Mouse (Mus musculus): ENCODE data around the gene Polr2c. TPM values are rescaled to one million over a fixed set of nuclear protein-coding genes. Genes with fewer than 3 reads are reported as not detected.

Gene Polr2c
- polyA plus RNA-seq, 1 experiment from 2014 or later, result 135 TPM

DNA sequence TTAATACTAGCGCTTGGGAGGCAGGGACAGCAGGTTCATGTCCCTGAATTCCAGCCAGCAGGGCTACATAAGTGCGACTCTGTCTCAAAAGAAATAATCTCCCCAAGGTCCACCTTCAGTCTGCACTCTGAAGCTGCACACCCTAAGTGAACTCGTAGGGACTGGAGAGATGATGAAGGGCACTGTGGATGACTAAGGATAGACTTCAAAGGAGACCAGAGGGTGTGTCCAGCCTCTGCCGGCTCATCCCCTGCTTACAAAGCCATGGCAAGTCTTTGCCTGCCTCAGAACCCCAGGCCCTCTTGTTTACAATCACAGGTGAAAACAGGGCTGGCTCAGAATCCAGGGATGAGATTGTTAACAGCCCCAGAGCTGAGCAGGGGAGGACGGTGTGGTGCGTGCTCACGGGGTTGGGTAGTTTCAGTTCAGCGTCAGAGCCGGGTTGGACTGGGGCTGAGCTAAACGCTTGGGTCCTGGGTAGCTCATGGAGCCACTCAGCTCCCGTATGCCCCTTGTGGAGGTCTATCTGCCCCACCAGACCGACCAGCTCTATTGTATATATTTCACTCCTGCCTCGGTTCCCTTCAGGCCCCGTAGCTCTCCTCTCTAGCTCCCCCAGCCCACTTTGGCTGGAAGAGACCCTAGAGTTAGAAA, 31.3 kb downstream of the Polr2c start:
- H3K4me3 ChIP-seq (replicated peaks), result no peak overlapping the region
- ATAC-seq (ENCODE audit: insufficient number of reproducible peaks, low FRiP score, low TSS enrichment, low read depth), result peak; percentile 34; the same call in 1 of the 2 replicates
- H3K4me1 ChIP-seq, result no peaks in the 10 kb centered on the region
- WGBS, result 29% methylated on average over 14 of the region's 14 CpGs
- peak overlapping the region; percentile 19; the same call in 1 of the 2 replicates for H3K4me2 ChIP-seq (replicated peaks)
- H3K36me3 ChIP-seq, result no peaks in the 10 kb centered on the region
- no peak overlapping the region for H3K9ac ChIP-seq
- H3K9me3 ChIP-seq (replicated peaks), result no peaks in the 10 kb centered on the region
- H3K27me3 ChIP-seq, result no peaks in the 10 kb centered on the region
- no peak overlapping the region for H3K27ac ChIP-seq (replicated peaks)

DNA sequence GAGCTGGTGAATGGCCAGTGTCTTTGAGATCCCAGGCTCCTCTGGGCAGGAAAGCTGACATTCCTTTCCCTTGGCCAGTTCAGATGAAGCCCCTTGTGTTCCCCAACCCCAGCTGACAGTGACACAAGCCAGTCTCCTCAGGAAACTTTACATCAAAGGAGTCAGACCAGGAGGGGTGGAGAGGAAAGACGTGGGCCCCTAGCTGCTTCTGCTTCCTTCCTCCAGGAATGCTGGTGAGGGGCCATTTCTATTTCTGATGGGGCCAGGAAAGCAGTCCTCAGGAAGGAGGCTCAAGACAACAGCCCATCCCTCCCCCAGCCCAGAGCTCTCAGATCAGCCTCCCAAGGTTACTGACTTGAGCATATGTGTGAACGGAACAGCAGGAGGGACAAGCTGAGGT, 35.7 kb downstream of the Polr2c start:
- no peak overlapping the region for H3K9ac ChIP-seq
- H3K4me2 ChIP-seq (replicated peaks), result no peak overlapping the region
- no peaks in the 10 kb centered on the region for H3K9me3 ChIP-seq (replicated peaks)
- H3K4me3 ChIP-seq (replicated peaks), result no peak overlapping the region
- ATAC-seq (ENCODE audit: insufficient number of reproducible peaks, low FRiP score, low TSS enrichment, low read depth), result no peak
- WGBS, result 37% methylated on average over 2 of the region's 2 CpGs
- no peaks in the 10 kb centered on the region for H3K27me3 ChIP-seq
- H3K4me1 ChIP-seq, result 0 out of 2 replicates have a peak, but pooled peaks cover 4% of the 10 kb centered on the region
- H3K36me3 ChIP-seq, result no peaks in the 10 kb centered on the region
- no peak overlapping the region for H3K27ac ChIP-seq (replicated peaks)

DNA sequence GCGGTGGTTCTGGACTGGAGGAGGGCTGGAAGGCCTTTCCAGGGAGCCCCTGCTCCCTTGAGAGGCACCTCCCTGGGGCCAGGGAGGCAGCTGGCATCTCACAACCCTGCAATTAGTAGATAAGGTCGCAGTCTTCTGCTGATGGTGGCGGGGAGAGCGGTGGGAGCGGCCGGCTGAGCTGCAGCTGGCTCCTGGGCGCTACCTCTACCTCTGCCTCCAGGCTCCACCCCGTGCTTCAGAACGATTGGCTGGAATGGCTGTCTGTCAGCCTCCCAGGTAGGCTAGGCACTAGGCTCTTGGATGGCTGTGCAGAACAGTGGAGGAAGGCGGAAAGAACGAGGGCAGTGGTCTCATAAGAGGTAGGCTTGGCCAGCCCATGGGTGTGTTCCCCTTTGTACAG, 42.0 kb downstream of the Polr2c start:
- H3K27me3 ChIP-seq, result no peaks in the 10 kb centered on the region
- 0 out of 2 replicates have a peak, but pooled peaks have one; percentile 8 for ATAC-seq (ENCODE audit: insufficient number of reproducible peaks, low FRiP score, low TSS enrichment, low read depth)

DNA sequence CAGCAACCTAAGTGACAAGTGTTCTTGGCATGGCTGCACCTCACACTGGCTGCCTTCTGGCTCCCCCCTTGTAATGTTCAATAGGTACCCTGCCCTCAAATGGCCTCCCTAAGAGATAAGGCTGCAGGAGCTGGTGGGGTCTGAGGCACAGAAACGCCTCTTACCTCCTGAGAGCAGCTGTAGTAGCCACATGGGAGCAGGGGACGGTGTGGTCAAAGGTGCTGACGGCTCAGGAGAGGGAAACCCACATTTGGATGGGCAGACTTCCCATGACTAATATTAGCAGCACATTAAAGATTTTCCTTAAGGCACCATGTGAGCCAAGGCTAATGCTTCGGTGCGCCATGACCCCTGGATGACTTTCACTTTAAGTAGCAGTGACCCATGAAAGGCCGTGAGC, 43.4 kb downstream of the Polr2c start:
- Histone ChIP-seq H3K27me3 (no peaks in the 10 kb centered on the region), H3K9ac (no peak overlapping the region), H3K4me3 (replicated peaks) (no peak overlapping the region), H3K27ac (replicated peaks) (no peak overlapping the region), H3K4me1 (peaks cover 29% of the 10 kb centered on the region), H3K9me3 (replicated peaks) (no peaks in the 10 kb centered on the region), H3K36me3 (peaks cover 38% of the 10 kb centered on the region), H3K4me2 (replicated peaks) (no peak overlapping the region)
- ATAC-seq (ENCODE audit: insufficient number of reproducible peaks, low FRiP score, low TSS enrichment, low read depth), result no peak
- 18% methylated on average over 6 of the region's 6 CpGs for WGBS

More for the DNA sequence above, 42.0 kb downstream of the Polr2c start:
- no peak overlapping the region for H3K27ac ChIP-seq (replicated peaks)
- H3K9ac ChIP-seq, result no peak overlapping the region
- 0 out of 2 replicates have a peak overlapping the region, but pooled peaks have one; percentile 13 for H3K4me3 ChIP-seq (replicated peaks)
- 10% methylated on average over 11 of the region's 11 CpGs for WGBS
- H3K4me1 ChIP-seq, result peaks cover 23% of the 10 kb centered on the region
- peak overlapping the region; percentile 36 for H3K4me2 ChIP-seq (replicated peaks)
- H3K36me3 ChIP-seq, result peaks cover 25% of the 10 kb centered on the region
- H3K9me3 ChIP-seq (replicated peaks), result no peaks in the 10 kb centered on the region

DNA sequence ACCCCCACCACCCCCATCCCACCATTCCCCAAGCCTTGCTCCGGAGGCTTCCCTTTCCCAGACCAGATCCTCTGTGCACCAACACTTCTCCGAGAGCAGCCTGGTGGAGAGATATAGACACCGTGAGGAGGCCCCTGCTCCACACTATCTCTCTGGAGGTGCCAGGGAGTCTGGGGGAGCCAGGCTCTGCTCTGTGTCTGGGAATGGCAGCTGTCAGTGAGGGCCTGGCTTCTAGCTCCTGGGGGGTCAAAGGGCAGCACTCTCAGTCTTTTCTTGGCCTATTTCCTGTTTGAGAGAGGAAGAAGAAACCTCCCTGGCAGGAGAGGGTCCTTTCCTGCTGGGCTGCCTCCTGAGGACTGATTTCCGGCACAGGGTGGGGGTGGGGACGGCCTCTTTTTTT, 43.8 kb downstream of the Polr2c start:
- no peaks in the 10 kb centered on the region for H3K27me3 ChIP-seq
- no peak overlapping the region for H3K4me3 ChIP-seq (replicated peaks)
- H3K9ac ChIP-seq, result no peak overlapping the region
- ATAC-seq (ENCODE audit: insufficient number of reproducible peaks, low FRiP score, low TSS enrichment, low read depth), result no peak
- 14% methylated on average over 5 of the region's 5 CpGs for WGBS
- peaks cover 33% of the 10 kb centered on the region for H3K4me1 ChIP-seq
- no peak overlapping the region for H3K4me2 ChIP-seq (replicated peaks)
- H3K36me3 ChIP-seq, result peaks cover 42% of the 10 kb centered on the region
- 0 out of 2 replicates have a peak overlapping the region, but pooled peaks have one; percentile 7 for H3K27ac ChIP-seq (replicated peaks)
- no peaks in the 10 kb centered on the region for H3K9me3 ChIP-seq (replicated peaks)

DNA sequence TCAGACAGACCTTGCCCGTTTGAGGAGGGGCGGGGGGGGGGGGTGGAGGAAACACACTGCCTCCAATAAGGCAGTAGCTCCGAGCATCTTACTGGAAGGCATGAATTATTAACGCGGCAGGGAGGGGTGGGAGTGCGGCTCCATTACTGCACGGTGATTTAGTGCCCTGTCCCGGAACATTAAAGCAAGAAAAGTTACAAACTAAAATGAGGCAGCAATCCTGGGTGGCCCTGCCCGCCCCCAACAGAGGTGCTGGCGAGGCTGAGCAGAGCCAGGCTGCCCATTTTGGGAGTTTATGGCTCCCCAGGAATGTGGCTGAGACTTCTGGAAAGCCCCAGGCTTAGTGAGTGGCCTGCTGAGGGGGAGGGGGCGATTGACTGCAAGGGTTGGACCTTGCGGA, 46.5 kb downstream of the Polr2c start:
- no peak for ATAC-seq (ENCODE audit: insufficient number of reproducible peaks, low FRiP score, low TSS enrichment, low read depth)
- peaks cover 36% of the 10 kb centered on the region for H3K4me1 ChIP-seq
- 60% methylated on average over 12 of the region's 12 CpGs for WGBS

DNA sequence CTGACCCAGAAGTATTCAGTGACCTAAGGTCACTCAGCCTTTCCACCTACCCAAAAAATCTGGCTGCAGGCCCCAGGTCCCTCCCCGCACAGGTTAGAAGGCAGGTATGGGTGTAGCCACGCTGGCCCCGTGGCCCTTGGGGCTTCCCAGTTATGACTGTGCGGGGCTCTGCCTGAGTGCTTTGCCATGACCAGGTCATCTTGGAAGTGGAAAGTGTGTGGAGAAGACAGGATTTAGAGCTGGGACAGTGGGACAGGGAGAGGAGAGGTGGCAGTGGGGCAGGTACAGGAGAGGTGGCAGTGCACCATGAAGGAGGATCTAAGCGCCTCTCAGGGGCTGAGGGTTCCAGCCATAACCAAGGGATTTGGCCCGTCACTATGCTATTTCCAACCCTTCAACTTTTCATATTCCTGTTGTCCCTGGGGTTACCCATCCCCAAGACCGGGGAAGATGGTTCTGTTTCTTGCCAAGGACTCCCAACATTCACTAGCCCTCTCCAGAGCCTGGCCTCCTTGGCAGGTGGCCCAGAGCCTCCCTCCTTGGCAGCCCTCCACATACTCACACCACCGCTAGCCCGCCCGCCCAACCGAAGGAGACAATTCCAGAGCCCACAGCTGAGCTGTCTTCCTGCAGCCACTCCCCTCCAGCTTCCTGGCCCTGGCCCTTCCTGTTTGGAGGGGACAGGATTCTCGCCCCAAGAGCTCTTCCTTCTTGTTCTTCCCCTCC, 47.4 kb downstream of the Polr2c start:
- peaks cover 75% of the 10 kb centered on the region for H3K36me3 ChIP-seq

More for the DNA sequence above, 46.5 kb downstream of the Polr2c start:
- no peak overlapping the region for H3K4me2 ChIP-seq (replicated peaks)
- no peak overlapping the region for H3K4me3 ChIP-seq (replicated peaks)
- H3K9me3 ChIP-seq (replicated peaks), result no peaks in the 10 kb centered on the region
- no peak overlapping the region for H3K9ac ChIP-seq
- H3K27ac ChIP-seq (replicated peaks), result no peak overlapping the region
- peaks cover 68% of the 10 kb centered on the region for H3K36me3 ChIP-seq
- H3K27me3 ChIP-seq, result no peaks in the 10 kb centered on the region

DNA sequence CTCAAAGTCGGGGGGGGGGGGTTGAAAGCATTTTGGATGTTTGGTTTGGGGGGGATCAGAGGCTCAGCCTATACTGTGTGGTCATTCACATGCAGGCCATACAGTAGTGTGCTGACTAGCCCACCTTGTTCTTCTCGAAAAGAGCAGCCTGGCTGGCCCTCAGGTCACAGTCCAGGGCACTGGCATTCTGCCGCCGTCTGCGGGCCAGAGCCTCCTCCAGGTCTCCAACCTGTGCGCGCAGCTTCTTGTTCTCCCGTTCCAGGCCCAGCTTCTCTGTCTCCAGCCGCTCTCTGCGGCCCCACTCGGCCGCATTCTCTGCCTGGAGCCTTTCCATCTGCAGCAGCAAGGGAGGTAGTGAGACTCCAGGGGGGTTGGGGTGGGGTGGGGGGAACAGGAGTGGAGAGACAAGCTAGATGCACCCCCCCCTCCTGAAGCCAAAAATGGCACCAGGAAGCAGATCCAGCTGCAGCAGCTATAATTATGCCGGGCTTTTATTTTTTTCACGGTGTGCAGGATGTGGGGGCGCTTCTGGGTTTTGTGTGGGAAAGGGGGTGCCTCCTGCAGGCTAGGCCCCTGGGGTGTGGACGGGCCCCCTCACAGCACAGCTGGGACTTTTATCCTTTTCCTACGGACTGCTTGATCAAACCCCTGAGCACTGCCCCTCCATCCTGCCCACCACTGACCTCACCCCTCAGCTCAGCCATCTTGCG, 50.5 kb downstream of the Polr2c start:
- Histone ChIP-seq H3K4me1 (peaks cover 18% of the 10 kb centered on the region), H3K9me3 (replicated peaks) (no peaks in the 10 kb centered on the region), H3K36me3 (peaks cover 87% of the 10 kb centered on the region), H3K27me3 (no peaks in the 10 kb centered on the region), H3K27ac (replicated peaks) (no peak overlapping the region), H3K4me3 (replicated peaks) (no peak overlapping the region), H3K4me2 (replicated peaks) (no peak overlapping the region), H3K9ac (no peak overlapping the region)
- WGBS, result 76% methylated on average over 18 of the region's 18 CpGs
- ATAC-seq (ENCODE audit: insufficient number of reproducible peaks, low FRiP score, low TSS enrichment, low read depth), result no peak

More for the DNA sequence above, 47.4 kb downstream of the Polr2c start:
- no peaks in the 10 kb centered on the region for H3K27me3 ChIP-seq
- ATAC-seq (ENCODE audit: insufficient number of reproducible peaks, low FRiP score, low TSS enrichment, low read depth), result no peak
- 71% methylated on average over 12 of the region's 12 CpGs for WGBS
- H3K9me3 ChIP-seq (replicated peaks), result no peaks in the 10 kb centered on the region
- H3K9ac ChIP-seq, result no peak overlapping the region
- H3K27ac ChIP-seq (replicated peaks), result no peak overlapping the region
- H3K4me3 ChIP-seq (replicated peaks), result no peak overlapping the region
- peaks cover 30% of the 10 kb centered on the region for H3K4me1 ChIP-seq
- no peak overlapping the region for H3K4me2 ChIP-seq (replicated peaks)

DNA sequence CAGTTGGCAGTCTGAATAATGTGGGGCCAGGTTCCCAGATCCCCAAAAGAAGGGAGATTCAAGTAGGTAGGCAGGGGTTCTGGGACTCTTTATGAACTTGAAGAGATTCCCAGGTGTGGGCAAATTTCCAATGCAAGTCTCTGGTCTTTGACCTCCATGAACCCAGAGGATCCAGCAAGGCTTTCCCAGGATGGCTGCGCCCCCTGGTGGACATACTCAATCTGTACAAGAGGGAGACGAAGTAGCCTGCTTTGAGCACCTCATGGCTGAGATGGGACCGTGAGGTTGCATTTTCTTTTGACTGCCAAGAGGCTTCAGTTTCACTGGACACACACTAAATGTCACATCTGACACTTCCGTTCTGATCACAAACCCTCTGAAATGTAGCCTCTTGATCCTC, 51.6 kb downstream of the Polr2c start:
- H3K9me3 ChIP-seq (replicated peaks), result no peaks in the 10 kb centered on the region
- H3K9ac ChIP-seq, result no peak overlapping the region
- WGBS, result 8% methylated on average over 4 of the region's 4 CpGs
- H3K36me3 ChIP-seq, result peaks cover 77% of the 10 kb centered on the region
- no peak overlapping the region for H3K4me2 ChIP-seq (replicated peaks)
- H3K27ac ChIP-seq (replicated peaks), result 0 out of 2 replicates have a peak overlapping the region, but pooled peaks have one; percentile 11
- no peak overlapping the region for H3K4me3 ChIP-seq (replicated peaks)
- no peak for ATAC-seq (ENCODE audit: insufficient number of reproducible peaks, low FRiP score, low TSS enrichment, low read depth)
- no peaks in the 10 kb centered on the region for H3K27me3 ChIP-seq
- H3K4me1 ChIP-seq, result peaks cover 29% of the 10 kb centered on the region

DNA sequence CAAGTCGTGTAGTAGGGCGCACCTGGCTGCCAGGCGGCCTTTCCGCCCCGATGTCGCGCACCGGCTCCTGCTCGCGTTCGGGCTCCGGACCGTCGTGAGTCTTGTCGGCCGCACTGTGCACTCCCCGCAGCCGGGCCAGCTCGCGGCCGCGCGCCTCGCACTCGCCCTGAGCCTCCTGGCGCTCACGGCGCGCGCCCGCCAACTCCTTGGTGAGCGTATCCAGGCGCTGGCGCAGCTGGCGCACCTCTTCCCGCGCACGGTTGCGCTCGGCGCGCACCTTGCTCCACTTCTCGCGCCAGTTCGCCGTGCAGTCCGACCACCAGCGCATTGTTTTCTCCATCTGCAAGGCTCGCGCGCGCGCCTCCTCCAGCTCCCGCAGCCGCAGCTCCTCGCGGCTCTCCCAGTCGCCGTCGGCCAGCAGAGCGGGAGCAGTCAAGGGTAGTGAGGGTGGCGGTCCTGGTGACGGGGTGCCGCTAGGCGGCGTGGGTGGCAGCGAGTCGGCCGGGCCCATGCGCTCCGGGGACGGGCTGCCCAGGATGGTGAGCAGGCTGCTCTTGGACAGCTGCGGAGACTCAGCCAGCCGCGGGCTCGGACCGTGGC, 55.9 kb downstream of the Polr2c start:
- H3K4me2 ChIP-seq (replicated peaks), result peak overlapping the region; percentile 55
- H3K27ac ChIP-seq (replicated peaks), result no peak overlapping the region
- peaks cover 35% of the 10 kb centered on the region for H3K36me3 ChIP-seq
- no peaks in the 10 kb centered on the region for H3K27me3 ChIP-seq
- no peak overlapping the region for H3K9ac ChIP-seq
- peaks cover 52% of the 10 kb centered on the region for H3K4me1 ChIP-seq
- H3K9me3 ChIP-seq (replicated peaks), result no peaks in the 10 kb centered on the region
- ATAC-seq (ENCODE audit: insufficient number of reproducible peaks, low FRiP score, low TSS enrichment, low read depth), result 0 out of 2 replicates have a peak, but pooled peaks have one; percentile 2
- 13% methylated on average over 77 of the region's 77 CpGs for WGBS
- peak overlapping the region; percentile 35 for H3K4me3 ChIP-seq (replicated peaks)

DNA sequence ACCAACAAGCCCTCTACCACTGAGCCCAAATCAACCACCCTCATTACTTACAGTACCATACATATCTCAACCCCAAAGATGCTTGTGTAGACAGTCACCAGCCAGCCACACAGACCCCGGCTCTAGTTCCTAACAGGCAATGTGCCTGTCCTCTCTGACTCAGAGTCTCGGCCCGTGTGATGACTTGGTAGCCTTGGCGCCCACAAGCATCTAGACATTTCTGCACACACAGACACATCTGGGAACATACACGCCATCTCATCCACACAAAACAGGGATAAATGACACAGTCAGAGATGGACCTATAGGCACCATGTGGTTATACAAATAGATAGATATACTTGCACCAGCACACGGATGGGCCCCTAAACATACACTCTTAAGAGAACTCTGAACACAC, 57.0 kb downstream of the Polr2c start:
- Histone ChIP-seq H3K27me3 (no peaks in the 10 kb centered on the region), H3K4me1 (peaks cover 50% of the 10 kb centered on the region), H3K4me3 (replicated peaks) (0 out of 2 replicates have a peak overlapping the region, but pooled peaks have one; percentile 18), H3K9ac (no peak overlapping the region), H3K36me3 (peaks cover 24% of the 10 kb centered on the region), H3K9me3 (replicated peaks) (no peaks in the 10 kb centered on the region), H3K4me2 (replicated peaks) (peak overlapping the region; percentile 42), H3K27ac (replicated peaks) (no peak overlapping the region)
- 48% methylated on average over 6 of the region's 6 CpGs for WGBS
- no peak for ATAC-seq (ENCODE audit: insufficient number of reproducible peaks, low FRiP score, low TSS enrichment, low read depth)
